Mouse (Mus musculus): ENCODE results near the gene Deaf1. TPM values are rescaled to one million over a fixed set of nuclear protein-coding genes. Genes with fewer than 3 reads are reported as not detected.
"Not testable (repeated sequence)": the region's sequence is repeated elsewhere in the genome, so short reads cannot be mapped to it uniquely, and the experiment has no call there.

The Deaf1 gene
- total and polyA plus RNA-seq, 2 experiments from 2014 or later = 289 to 291 TPM

GRCm38 (mm10) chr7:141263640-141264039, 63.9 kb downstream of the Deaf1 start:
- Histone ChIP-seq H3K9me3 (ENCODE audit: low read length) (no peaks in the 10 kb centered on the region), H3K4me1 (ENCODE audit: insufficient read depth, low read length) (no peaks in the 10 kb centered on the region), H3K27me3 (ENCODE audit: insufficient read depth, low read length) (no peaks in the 10 kb centered on the region), H3K9ac (replicated peaks; ENCODE audit: low read length, poor library complexity, severe bottlenecking) (no peak overlapping the region), H3K27ac (ENCODE audit: low read depth, low read length) (no peak overlapping the region), H3K4me3 (ENCODE audit: low read depth, low read length) (no peak overlapping the region), H3K4me2 (ENCODE audit: low read depth, low read length, poor library complexity, severe bottlenecking) (no peak overlapping the region), H3K36me3 (ENCODE audit: insufficient read depth, low read length) (peaks cover 55% of the 10 kb centered on the region)
- ATAC-seq (ENCODE audit: low FRiP score) (no peak), DNase-seq (ENCODE audit: low spot score) (no peak)
- 88% methylated on average over 13 of the region's 13 CpGs for WGBS
- no peak for TF ChIP-seq CTCF (IDR thresholded peaks at IDR 0.05)

GRCm38 (mm10) chr7:141261480-141261879, 66.0 kb downstream of the Deaf1 start:
- H3K27me3 ChIP-seq (ENCODE audit: insufficient read depth, low read length) = no peaks in the 10 kb centered on the region
- no peaks in the 10 kb centered on the region for H3K9me3 ChIP-seq (ENCODE audit: low read length)
- H3K4me2 ChIP-seq (ENCODE audit: low read depth, low read length, poor library complexity, severe bottlenecking) = no peak overlapping the region
- no peak overlapping the region for H3K27ac ChIP-seq (ENCODE audit: low read depth, low read length)
- no peaks in the 10 kb centered on the region for H3K4me1 ChIP-seq (ENCODE audit: insufficient read depth, low read length)
- no peak overlapping the region for H3K4me3 ChIP-seq (ENCODE audit: low read depth, low read length)
- peaks cover 77% of the 10 kb centered on the region for H3K36me3 ChIP-seq (ENCODE audit: insufficient read depth, low read length)
- DNase-seq (ENCODE audit: low spot score) (no peak), ATAC-seq (ENCODE audit: low FRiP score) (no peak)
- TF ChIP-seq CTCF (IDR thresholded peaks at IDR 0.05) = no peak
- no peak overlapping the region for H3K9ac ChIP-seq (replicated peaks; ENCODE audit: low read length, poor library complexity, severe bottlenecking)
- WGBS = 94% methylated on average over 3 of the region's 3 CpGs

GRCm38 (mm10) chr7:141256159-141256558, 71.3 kb downstream of the Deaf1 start:
- no peak overlapping the region for H3K9ac ChIP-seq (replicated peaks; ENCODE audit: low read length, poor library complexity, severe bottlenecking)
- ATAC-seq (ENCODE audit: low FRiP score) (no peak), DNase-seq (ENCODE audit: low spot score) (no peak)
- H3K4me1 ChIP-seq (ENCODE audit: insufficient read depth, low read length) = no peaks in the 10 kb centered on the region
- H3K27ac ChIP-seq (ENCODE audit: low read depth, low read length) = no peak overlapping the region
- H3K4me2 ChIP-seq (ENCODE audit: low read depth, low read length, poor library complexity, severe bottlenecking) = no peak overlapping the region
- no peak overlapping the region for H3K4me3 ChIP-seq (ENCODE audit: low read depth, low read length)
- H3K27me3 ChIP-seq (ENCODE audit: insufficient read depth, low read length) = no peaks in the 10 kb centered on the region
- H3K9me3 ChIP-seq (ENCODE audit: low read length) = no peaks in the 10 kb centered on the region
- H3K36me3 ChIP-seq (ENCODE audit: insufficient read depth, low read length) = peaks cover 71% of the 10 kb centered on the region
- WGBS = 95% methylated on average over 10 of the region's 10 CpGs
- no peak for TF ChIP-seq CTCF (IDR thresholded peaks at IDR 0.05)

- not testable (repeated sequence) for H3K27me3 ChIP-seq (ENCODE audit: insufficient read depth, low read length); H3K4me2 ChIP-seq (ENCODE audit: low read depth, low read length, poor library complexity, severe bottlenecking); H3K4me3 ChIP-seq (ENCODE audit: low read depth, low read length); H3K27ac ChIP-seq (ENCODE audit: low read depth, low read length); ATAC-seq (ENCODE audit: low FRiP score); H3K4me1 ChIP-seq (ENCODE audit: insufficient read depth, low read length); DNase-seq (ENCODE audit: low spot score); H3K9ac ChIP-seq (replicated peaks; ENCODE audit: low read length, poor library complexity, severe bottlenecking); H3K9me3 ChIP-seq (ENCODE audit: low read length)
- 91% methylated on average over 4 of the region's 4 CpGs for WGBS
- H3K36me3 ChIP-seq (ENCODE audit: insufficient read depth, low read length) = peaks cover 49% of the 10 kb centered on the region
Measured at GRCm38 (mm10) chr7:141250486-141250885, 77.0 kb downstream of the Deaf1 start.

Other genes starting within 250 kb of the Deaf1 start
- 0.49 TPM in 1 of 2 replicates, not detected in the other for gene Pkp3, start 249.5 kb downstream of the Deaf1 start, total RNA-seq (2014; rRNA removed)
- not detected in 2 replicates for gene Pkp3, start 249.5 kb downstream of the Deaf1 start, polyA plus RNA-seq (2015; fragmentation: Nextera tagmentation; extraction: Ambion mirVana)
- 1.1 and 3.9 TPM in 2 replicates for gene Sigirr, start 227.1 kb downstream of the Deaf1 start, total RNA-seq (2014; rRNA removed)
- 1.8 and 2.0 TPM in 2 replicates for gene Sigirr, start 227.1 kb downstream of the Deaf1 start, polyA plus RNA-seq (2015; fragmentation: Nextera tagmentation; extraction: Ambion mirVana)
- gene Ano9, start 209.9 kb downstream of the Deaf1 start, total RNA-seq (2014; rRNA removed) = 0.33 and 1.1 TPM in 2 replicates
- 0.50 and 0.72 TPM in 2 replicates for gene Ano9, start 209.9 kb downstream of the Deaf1 start, polyA plus RNA-seq (2015; fragmentation: Nextera tagmentation; extraction: Ambion mirVana)
- gene Ptdss2, start 205.3 kb downstream of the Deaf1 start, total RNA-seq (2014; rRNA removed) = 19.6 and 23.4 TPM in 2 replicates
- 90.9 and 91.0 TPM in 2 replicates for gene Ptdss2, start 205.3 kb downstream of the Deaf1 start, polyA plus RNA-seq (2015; fragmentation: Nextera tagmentation; extraction: Ambion mirVana)
- gene Rnh1, start 154.8 kb downstream of the Deaf1 start, total RNA-seq (2014; rRNA removed) = 39.1 and 47.1 TPM in 2 replicates
- gene Rnh1, start 154.8 kb downstream of the Deaf1 start, polyA plus RNA-seq (2015; fragmentation: Nextera tagmentation; extraction: Ambion mirVana) = 44.2 and 46.8 TPM in 2 replicates
- 109 and 113 TPM in 2 replicates for gene Hras, start 133.7 kb downstream of the Deaf1 start, total RNA-seq (2014; rRNA removed)
- 209 TPM in 2 replicates for gene Hras, start 133.7 kb downstream of the Deaf1 start, polyA plus RNA-seq (2015; fragmentation: Nextera tagmentation; extraction: Ambion mirVana)
- 11.5 and 14.9 TPM in 2 replicates for gene Lrrc56, start 133.5 kb downstream of the Deaf1 start, total RNA-seq (2014; rRNA removed)
- gene Lrrc56, start 133.5 kb downstream of the Deaf1 start, polyA plus RNA-seq (2015; fragmentation: Nextera tagmentation; extraction: Ambion mirVana) = 8.6 TPM in 2 replicates
- not detected in 2 replicates for gene Lmntd2, start 113.6 kb downstream of the Deaf1 start, total RNA-seq (2014; rRNA removed)
- 0.10 and 0.36 TPM in 2 replicates for gene Lmntd2, start 113.6 kb downstream of the Deaf1 start, polyA plus RNA-seq (2015; fragmentation: Nextera tagmentation; extraction: Ambion mirVana)
- 15.5 and 23.5 TPM in 2 replicates for gene Rassf7, start 111.8 kb downstream of the Deaf1 start, total RNA-seq (2014; rRNA removed)
- gene Rassf7, start 111.8 kb downstream of the Deaf1 start, polyA plus RNA-seq (2015; fragmentation: Nextera tagmentation; extraction: Ambion mirVana) = 20.7 and 21.7 TPM in 2 replicates
- gene Phrf1, start 98.9 kb downstream of the Deaf1 start, total RNA-seq (2014; rRNA removed) = 46.3 and 54.6 TPM in 2 replicates
- gene Phrf1, start 98.9 kb downstream of the Deaf1 start, polyA plus RNA-seq (2015; fragmentation: Nextera tagmentation; extraction: Ambion mirVana) = 35.1 and 39.5 TPM in 2 replicates
- 3.9 and 4.5 TPM in 2 replicates for gene Irf7, start 61.2 kb downstream of the Deaf1 start, total RNA-seq (2014; rRNA removed)
- gene Irf7, start 61.2 kb downstream of the Deaf1 start, polyA plus RNA-seq (2015; fragmentation: Nextera tagmentation; extraction: Ambion mirVana) = 2.8 and 2.9 TPM in 2 replicates
- gene Cdhr5, start 50.9 kb downstream of the Deaf1 start, total RNA-seq (2014; rRNA removed) = not detected in 2 replicates
- not detected in 2 replicates for gene Cdhr5, start 50.9 kb downstream of the Deaf1 start, polyA plus RNA-seq (2015; fragmentation: Nextera tagmentation; extraction: Ambion mirVana)
- 1.5 and 2.5 TPM in 2 replicates for gene Sct, start 48.6 kb downstream of the Deaf1 start, total RNA-seq (2014; rRNA removed)
- gene Sct, start 48.6 kb downstream of the Deaf1 start, polyA plus RNA-seq (2015; fragmentation: Nextera tagmentation; extraction: Ambion mirVana) = 3.3 and 4.3 TPM in 2 replicates
- gene Drd4, start 35.7 kb downstream of the Deaf1 start, total RNA-seq (2014; rRNA removed) = 0.55 and 0.61 TPM in 2 replicates
- 0.73 and 0.98 TPM in 2 replicates for gene Drd4, start 35.7 kb downstream of the Deaf1 start, polyA plus RNA-seq (2015; fragmentation: Nextera tagmentation; extraction: Ambion mirVana)
- 25.8 and 29.1 TPM in 2 replicates for gene Tmem80, start within 50 bp of the Deaf1 start, total RNA-seq (2014; rRNA removed)
- gene Tmem80, start within 50 bp of the Deaf1 start, polyA plus RNA-seq (2015; fragmentation: Nextera tagmentation; extraction: Ambion mirVana) = 31.5 and 34.5 TPM in 2 replicates
- gene Eps8l2, start 11.2 kb upstream of the Deaf1 start, total RNA-seq (2014; rRNA removed) = 2.4 and 3.1 TPM in 2 replicates
- 0.48 and 0.74 TPM in 2 replicates for gene Eps8l2, start 11.2 kb upstream of the Deaf1 start, polyA plus RNA-seq (2015; fragmentation: Nextera tagmentation; extraction: Ambion mirVana)
- gene Taldo1, start 64.5 kb upstream of the Deaf1 start, total RNA-seq (2014; rRNA removed) = 166 and 175 TPM in 2 replicates
- gene Taldo1, start 64.5 kb upstream of the Deaf1 start, polyA plus RNA-seq (2015; fragmentation: Nextera tagmentation; extraction: Ambion mirVana) = 245 and 255 TPM in 2 replicates
- 72.0 and 72.9 TPM in 2 replicates for gene Gatd1, start 86.4 kb upstream of the Deaf1 start, total RNA-seq (2014; rRNA removed)
- gene Gatd1, start 86.4 kb upstream of the Deaf1 start, polyA plus RNA-seq (2015; fragmentation: Nextera tagmentation; extraction: Ambion mirVana) = 47.7 and 48.9 TPM in 2 replicates
- gene Cend1, start 101.8 kb upstream of the Deaf1 start, total RNA-seq (2014; rRNA removed) = 167 and 195 TPM in 2 replicates
- 194 and 233 TPM in 2 replicates for gene Cend1, start 101.8 kb upstream of the Deaf1 start, polyA plus RNA-seq (2015; fragmentation: Nextera tagmentation; extraction: Ambion mirVana)
- gene Slc25a22, start 110.2 kb upstream of the Deaf1 start, total RNA-seq (2014; rRNA removed) = 148 and 152 TPM in 2 replicates
- 118 and 121 TPM in 2 replicates for gene Slc25a22, start 110.2 kb upstream of the Deaf1 start, polyA plus RNA-seq (2015; fragmentation: Nextera tagmentation; extraction: Ambion mirVana)
- gene Pidd1, start 116.3 kb upstream of the Deaf1 start, total RNA-seq (2014; rRNA removed) = 1.4 and 1.6 TPM in 2 replicates
- 1.1 and 1.3 TPM in 2 replicates for gene Pidd1, start 116.3 kb upstream of the Deaf1 start, polyA plus RNA-seq (2015; fragmentation: Nextera tagmentation; extraction: Ambion mirVana)
- 180 and 197 TPM in 2 replicates for gene Rplp2, start 119.7 kb upstream of the Deaf1 start, total RNA-seq (2014; rRNA removed)
- 761 and 852 TPM in 2 replicates for gene Rplp2, start 119.7 kb upstream of the Deaf1 start, polyA plus RNA-seq (2015; fragmentation: Nextera tagmentation; extraction: Ambion mirVana)
- 6.5 and 7.0 TPM in 2 replicates for gene Pnpla2, start 127.5 kb upstream of the Deaf1 start, total RNA-seq (2014; rRNA removed)
- gene Pnpla2, start 127.5 kb upstream of the Deaf1 start, polyA plus RNA-seq (2015; fragmentation: Nextera tagmentation; extraction: Ambion mirVana) = 22.2 and 24.5 TPM in 2 replicates
- 4.0 and 5.3 TPM in 2 replicates for gene Cracr2b, start 133.4 kb upstream of the Deaf1 start, total RNA-seq (2014; rRNA removed)
- gene Cracr2b, start 133.4 kb upstream of the Deaf1 start, polyA plus RNA-seq (2015; fragmentation: Nextera tagmentation; extraction: Ambion mirVana) = 5.3 and 5.9 TPM in 2 replicates
- 46.4 and 52.9 TPM in 2 replicates for gene Cd151, start 139.7 kb upstream of the Deaf1 start, total RNA-seq (2014; rRNA removed)
- gene Cd151, start 139.7 kb upstream of the Deaf1 start, polyA plus RNA-seq (2015; fragmentation: Nextera tagmentation; extraction: Ambion mirVana) = 13.6 and 15.0 TPM in 2 replicates
- 27.0 and 28.9 TPM in 2 replicates for gene Polr2l, start 147.4 kb upstream of the Deaf1 start, total RNA-seq (2014; rRNA removed)
- gene Polr2l, start 147.4 kb upstream of the Deaf1 start, polyA plus RNA-seq (2015; fragmentation: Nextera tagmentation; extraction: Ambion mirVana) = 77.9 and 78.5 TPM in 2 replicates
- 91.4 and 94.8 TPM in 2 replicates for gene Tspan4, start 147.6 kb upstream of the Deaf1 start, total RNA-seq (2014; rRNA removed)
- gene Tspan4, start 147.6 kb upstream of the Deaf1 start, polyA plus RNA-seq (2015; fragmentation: Nextera tagmentation; extraction: Ambion mirVana) = 68.1 and 75.7 TPM in 2 replicates
- gene Chid1, start 212.2 kb upstream of the Deaf1 start, total RNA-seq (2014; rRNA removed) = 35.4 and 42.8 TPM in 2 replicates
- 47.5 and 55.4 TPM in 2 replicates for gene Chid1, start 212.2 kb upstream of the Deaf1 start, polyA plus RNA-seq (2015; fragmentation: Nextera tagmentation; extraction: Ambion mirVana)
- gene Ap2a2, start 234.5 kb upstream of the Deaf1 start, total RNA-seq (2014; rRNA removed) = 203 and 220 TPM in 2 replicates
- 129 TPM in 2 replicates for gene Ap2a2, start 234.5 kb upstream of the Deaf1 start, polyA plus RNA-seq (2015; fragmentation: Nextera tagmentation; extraction: Ambion mirVana)

Data from midbrain, postnatal 0 days (tissue).